Mouse (Mus musculus) mature B cell (primary cell): ENCODE data around the gene Smarcal1.

ENCODE experiments used
- in situ Hi-C: fragments of 300-500 bp; cut with MboI; formaldehyde crosslinking; loops from 2 replicates; pipeline ENCODE4 v1.14.3; 2019

Smarcal1 gene

GRCm38 (mm10) chr1:72588763-72589162, 5.7 kb downstream of the Smarcal1 start:
- in situ Hi-C loops, result loop anchor here (10.0 to 25.0 kb wide), 2 partner anchors 126 to 1026 kb away; partner anchors contain the start of genes Atic and Rpl37a

- in situ Hi-C loops, result loop anchor here (25.0 kb wide), 1 partner anchor 1028 kb away; the partner anchor contains the start of gene Atic
These were observed 7.6 kb downstream of the Smarcal1 start for GRCm38 (mm10) chr1:72590636-72591035.

GRCm38 (mm10) chr1:72592350-72592749, 9.3 kb downstream of the Smarcal1 start:
- in situ Hi-C loops, result loop anchor here (25.0 kb wide), 1 partner anchor 1030 kb away; the partner anchor contains the start of gene Atic

- in situ Hi-C loops, result loop anchor here (25.0 kb wide), 1 partner anchor 1031 kb away; the partner anchor contains the start of gene Atic
These were observed 10.4 kb downstream of the Smarcal1 start for GRCm38 (mm10) chr1:72593340-72593951.

GRCm38 (mm10) chr1:72595686-72596085, 12.6 kb downstream of the Smarcal1 start:
- in situ Hi-C loops, result loop anchor here (25.0 kb wide), 1 partner anchor 1033 kb away; the partner anchor contains the start of gene Atic

- in situ Hi-C loops, result loop anchor here (25.0 kb wide), 1 partner anchor 1034 kb away; the partner anchor contains the start of gene Atic
These were observed 13.2 kb downstream of the Smarcal1 start for GRCm38 (mm10) chr1:72596231-72596630.

GRCm38 (mm10) chr1:72599146-72600101, 16.4 kb downstream of the Smarcal1 start:
- in situ Hi-C loops, result loop anchor here (25.0 kb wide), 1 partner anchor 1037 kb away; the partner anchor contains the start of gene Atic

GRCm38 (mm10) chr1:72600778-72601177, 17.7 kb downstream of the Smarcal1 start:
- in situ Hi-C loops, result no loop called here

- in situ Hi-C loops, result no loop called here
These were observed 18.2 kb downstream of the Smarcal1 start for GRCm38 (mm10) chr1:72601233-72601632.

- in situ Hi-C loops, result no loop called here
These were observed 19.1 kb downstream of the Smarcal1 start for GRCm38 (mm10) chr1:72602186-72602585.

GRCm38 (mm10) chr1:72602803-72603202, 19.8 kb downstream of the Smarcal1 start:
- in situ Hi-C loops, result no loop called here

GRCm38 (mm10) chr1:72606186-72606673, 23.2 kb downstream of the Smarcal1 start:
- in situ Hi-C loops, result no loop called here

GRCm38 (mm10) chr1:72609129-72609528, 26.1 kb downstream of the Smarcal1 start:
- in situ Hi-C loops, result no loop called here

- in situ Hi-C loops, result no loop called here
These were observed 27.1 kb downstream of the Smarcal1 start for GRCm38 (mm10) chr1:72609887-72610877.

- in situ Hi-C loops, result no loop called here
These were observed 29.1 kb downstream of the Smarcal1 start for GRCm38 (mm10) chr1:72612172-72612571.

- in situ Hi-C loops, result no loop called here
These were observed 52.2 kb downstream of the Smarcal1 start for GRCm38 (mm10) chr1:72635221-72635620.

GRCm38 (mm10) chr1:72640658-72641410, 57.8 kb downstream of the Smarcal1 start:
- in situ Hi-C loops, result no loop called here

- in situ Hi-C loops, result no loop called here
These were observed 90.0 kb downstream of the Smarcal1 start for GRCm38 (mm10) chr1:72673070-72673469.
